12 mouse cellular contexts compared by ENCODE assay signal in genomic region chr7:63924151-63924550, GRCm38 (mm10). TPM values are rescaled to one million over a fixed set of nuclear protein-coding genes. Genes with fewer than 3 reads are reported as not detected.
A peak's percentile ranks its signal among the peaks of the same experiment; 100 is the strongest.
DNase-seq lines count a peak whose midpoint lies in the region; ATAC-seq and TF ChIP-seq lines count a peak whose summit lies in the region.
"Had no signal": no experiment of that assay in that cellular context is flagged by ENCODE, and none has a peak within 500 bp of the region (broad histone marks: within the 10 kb centered on the region; RNA-seq: fewer than 3 reads in every experiment).

No protein-coding gene starts in this region.

- no peak for TF ChIP-seq CTCF in kidney, postnatal 0 days (IDR thresholded peaks at IDR 0.05; ENCODE audit: low read depth)
- TF ChIP-seq CTCF in brain, embryonic 14.5 days (IDR thresholded peaks at IDR 0.05; ENCODE audit: borderline replicate concordance, extremely low read depth, insufficient read depth, insufficient read length) = no peak

- no peak overlapping the region for H3K9ac ChIP-seq in kidney, postnatal 0 days (ENCODE audit: low read depth, low read length)
- H3K9ac ChIP-seq: midbrain, embryonic 13.5 days had no signal

- no peak for ATAC-seq in kidney, postnatal 0 days (replicated peaks; ENCODE audit: low FRiP score, low read depth)

- H3K4me1 ChIP-seq in kidney, postnatal 0 days (replicated peaks; ENCODE audit: insufficient read depth, low read length) = peaks cover 39% of the 10 kb centered on the region

- no peaks in the 10 kb centered on the region for H3K27me3 ChIP-seq in kidney, postnatal 0 days (ENCODE audit: insufficient read depth, low read length)
- H3K27me3 ChIP-seq: midbrain, embryonic 13.5 days had no signal

- peak; percentile 92 for DNase-seq in heart, adult 11 months
- no peak for DNase-seq in heart, postnatal 25 days (ENCODE audit: low spot score)
- no peak for DNase-seq in kidney, postnatal 0 days (ENCODE audit: low spot score)
- DNase-seq in kidney, postnatal 14 days = no peak
- peak; percentile 22 for DNase-seq in brain, embryonic 14.5 days (ENCODE audit: low read depth)
- peak; percentile 18 for DNase-seq in forelimb bud, embryonic 11.5 days (ENCODE audit: low read depth, low spot score)
- no peak for DNase-seq in spleen, adult 18-20 months
- no peak for DNase-seq in thymus, postnatal 0 days (ENCODE audit: low spot score)

- 9% methylated on average over 1 of the region's 1 CpGs for WGBS in kidney, postnatal 0 days

- peak overlapping the region; percentile 71 for H3K27ac ChIP-seq in kidney, postnatal 0 days

- no peak overlapping the region for H3K4me3 ChIP-seq in kidney, postnatal 0 days (replicated peaks; ENCODE audit: low read depth, low read length)
- H3K4me3 ChIP-seq: midbrain, embryonic 13.5 days had no signal

- 0 out of 2 replicates have a peak, but pooled peaks cover 2% of the 10 kb centered on the region for H3K36me3 ChIP-seq in kidney, postnatal 0 days (ENCODE audit: insufficient read depth, low read length)
- H3K36me3 ChIP-seq: midbrain, embryonic 13.5 days had no signal

- no peaks in the 10 kb centered on the region for H3K9me3 ChIP-seq in kidney, postnatal 0 days (replicated peaks; ENCODE audit: low read length)
- H3K9me3 ChIP-seq: midbrain, embryonic 13.5 days had no signal

- intact Hi-C loops in heart, postnatal 25 days (cut with DNase I) = no loop called here

- 0 out of 2 replicates have a peak overlapping the region, but pooled peaks have one; percentile 33 for H3K4me2 ChIP-seq in kidney, postnatal 0 days (ENCODE audit: low read length)
- H3K4me2 ChIP-seq: midbrain, embryonic 13.5 days had no signal

- no peak for TF ChIP-seq POLR2A in brain, embryonic 14.5 days (IDR thresholded peaks at IDR 0.05; ENCODE audit: borderline replicate concordance, extremely low read depth, insufficient read depth, insufficient read length, poor library complexity, severe bottlenecking)

RNA-seq across cellular contexts. Expression of gene E030018B13Rik, which starts 7.5 kb away (rescaled TPM):
- total RNA-seq in heart, postnatal 25 days (2021) = not detected
- not detected in 2 replicates for polyA plus RNA-seq in kidney, postnatal 0 days (2015; fragmentation: Nextera tagmentation; extraction: Ambion mirVana)
- not detected in 2 replicates for polyA plus RNA-seq in brain, embryonic 14.5 days (2012; rRNA removed)
- polyA plus RNA-seq in thymus, postnatal 0 days (2015; fragmentation: Nextera tagmentation; extraction: Ambion mirVana) = 0.21 and 0.40 TPM in 2 replicates
- total RNA-seq: gastrocnemius, postnatal 10 days; left cerebral cortex, postnatal 36 days had no signal
- polyA plus RNA-seq: embryonic facial prominence, embryonic 14.5 days had no signal

RNA-seq across cellular contexts. Expression of gene Klf13, which starts 14.6 kb away (rescaled TPM):
- 10 to 100 TPM; 43.8 to 63.8 TPM for total RNA-seq in heart, postnatal 25 days (2021)
- 27.5 and 28.8 TPM in 2 replicates for polyA plus RNA-seq in kidney, postnatal 0 days (2015; fragmentation: Nextera tagmentation; extraction: Ambion mirVana)
- polyA plus RNA-seq in brain, embryonic 14.5 days (2012; rRNA removed) = 12.4 and 19.8 TPM in 2 replicates
- 95.1 and 134 TPM in 2 replicates for polyA plus RNA-seq in thymus, postnatal 0 days (2015; fragmentation: Nextera tagmentation; extraction: Ambion mirVana)

Comparison
In these comparisons a context has a peak if more than half of its experiments do, and no peak if none do; other contexts are left out.
1. DNase-seq: peak in heart, adult 11 months (single experiment), brain, embryonic 14.5 days (single experiment) and forelimb bud, embryonic 11.5 days (single experiment); none in heart, postnatal 25 days (single experiment), kidney, postnatal 0 days (single experiment), kidney, postnatal 14 days (single experiment), spleen, adult 18-20 months (0 of 2) and thymus, postnatal 0 days (single experiment).